Mouse (Mus musculus) lung, postnatal 14 days (tissue): ENCODE data around the gene Klk9.

Experiments used
- DNase-seq: peaks from one replicate; pipeline ENCODE4 v3.0.0; 2021

Klk9 gene

DNA sequence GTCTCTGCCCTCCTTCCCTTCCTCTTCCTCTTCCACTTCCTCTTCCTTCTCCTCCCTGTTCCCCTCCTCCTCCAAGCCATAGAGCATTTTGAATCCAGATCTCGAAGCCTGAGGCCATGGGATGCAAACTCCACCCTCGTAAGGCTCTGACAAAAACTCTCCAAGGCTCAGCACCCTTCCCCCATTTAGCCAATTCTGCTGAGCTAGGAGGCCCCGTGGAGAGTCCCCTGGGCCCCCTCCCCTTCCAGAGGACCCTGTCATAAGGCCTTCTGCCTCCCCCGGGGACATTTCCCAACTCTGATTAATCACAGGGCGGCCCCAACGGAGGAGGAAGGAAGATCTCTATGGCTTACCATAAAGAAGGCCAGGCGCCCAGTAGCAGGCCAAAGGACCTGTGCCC, at the start of gene Klk9:
TSS of gene Klk9 (plus strand) at position 301 of the 400 bp plus-strand sequence.
- DNase-seq, result no peak

DNA sequence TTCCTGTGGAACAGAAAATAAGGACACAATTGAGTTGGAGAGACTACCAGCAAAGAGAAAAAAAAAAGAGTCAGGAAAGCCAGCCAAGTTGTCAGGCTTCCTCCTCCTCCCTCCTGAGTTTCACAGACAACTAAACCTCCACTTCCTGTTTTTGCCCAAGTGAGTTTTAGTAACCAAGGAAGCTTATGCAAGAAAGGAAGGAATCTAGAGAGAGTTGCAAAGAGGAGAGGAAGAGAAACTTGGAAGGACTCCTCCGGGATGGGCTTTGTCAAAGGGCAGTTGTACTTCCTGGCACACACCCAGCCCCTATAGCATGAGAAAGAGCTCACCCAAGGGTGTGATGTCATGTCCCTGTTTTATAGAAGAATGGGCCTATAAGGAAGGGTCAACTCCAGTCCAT, 43.9 kb upstream of the Klk9 start:
- DNase-seq, result peak; percentile 34

DNA sequence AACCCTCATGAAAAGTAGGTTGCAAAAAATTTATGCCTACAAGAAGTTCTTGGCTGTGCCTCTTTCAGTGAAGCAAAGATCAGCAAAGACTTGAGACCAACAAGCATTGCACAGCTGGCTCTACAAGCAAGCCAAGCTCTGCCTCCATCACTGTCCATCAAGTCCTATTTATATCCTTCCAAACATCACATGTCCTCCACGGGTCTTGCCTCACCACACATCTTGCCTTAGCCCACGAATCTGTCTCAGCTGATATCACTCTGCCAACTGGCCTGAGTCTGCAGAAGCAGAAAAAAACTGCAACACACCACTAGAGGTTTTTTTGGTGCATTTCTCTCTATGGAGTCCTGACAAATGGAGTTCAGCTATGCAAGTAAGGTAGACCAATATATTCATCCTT, 38.9 kb upstream of the Klk9 start:
- DNase-seq, result no peak

DNA sequence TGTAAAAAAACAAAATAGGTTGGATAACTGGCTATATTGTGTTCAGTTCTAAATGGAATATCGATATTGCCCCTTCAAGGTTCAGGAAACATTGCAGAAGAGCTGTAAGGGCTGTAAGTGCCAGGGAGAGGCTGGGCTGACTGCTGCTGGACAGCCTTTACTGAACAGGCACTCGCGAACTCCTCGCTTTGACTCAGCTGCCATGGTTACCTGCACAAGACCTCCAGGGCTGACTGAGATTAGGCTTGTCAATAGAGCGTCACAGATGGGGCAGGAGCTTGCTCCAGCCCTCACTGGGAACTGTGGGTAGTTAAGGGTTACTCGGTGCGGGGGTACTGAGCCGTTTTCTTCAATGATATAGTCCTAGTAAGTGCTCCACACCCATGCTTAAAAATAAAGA, 25.2 kb upstream of the Klk9 start:
- no peak for DNase-seq

DNA sequence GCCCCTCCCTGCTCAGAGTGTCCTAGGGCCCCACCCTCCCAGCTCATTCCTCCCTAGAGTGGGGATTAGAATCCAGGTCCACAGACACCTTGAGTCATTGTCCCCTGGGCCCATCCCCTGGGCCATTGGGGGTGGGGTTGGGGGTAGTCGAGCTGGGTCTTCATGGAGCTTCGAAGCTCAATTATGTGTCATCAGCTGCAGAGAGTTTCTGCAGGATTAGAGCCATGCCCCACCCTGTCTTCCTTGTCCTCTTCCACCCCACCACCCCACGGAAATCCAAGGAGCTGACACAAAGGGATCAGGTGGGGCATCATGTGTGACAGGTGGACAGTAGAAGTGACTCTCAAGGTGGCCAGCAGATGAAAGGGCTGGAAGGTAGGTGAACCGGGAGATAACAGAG, 23.1 kb upstream of the Klk9 start, which contains the start of gene Klk12:
TSS of gene Klk12 (plus strand) at position 301 of the 400 bp plus-strand sequence.
- DNase-seq, result no peak

DNA sequence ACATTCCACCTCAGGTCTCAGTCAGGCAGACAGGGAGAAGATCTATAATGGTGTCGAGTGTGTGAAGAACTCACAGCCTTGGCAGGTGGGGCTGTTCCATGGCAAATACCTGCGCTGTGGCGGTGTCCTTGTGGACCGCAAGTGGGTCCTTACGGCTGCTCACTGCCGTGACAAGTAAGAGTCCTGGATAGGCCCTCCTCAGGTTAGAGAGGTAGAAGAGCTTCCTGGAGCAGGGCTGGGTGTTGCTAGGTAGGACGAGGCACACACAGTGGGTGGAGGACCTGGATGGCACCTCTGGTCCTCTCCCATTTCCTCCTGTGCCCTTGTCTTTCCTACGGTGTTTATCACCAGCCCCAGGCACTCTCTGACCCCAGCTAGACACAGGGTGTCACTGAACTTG, 22.1 kb upstream of the Klk9 start:
- no peak for DNase-seq

DNA sequence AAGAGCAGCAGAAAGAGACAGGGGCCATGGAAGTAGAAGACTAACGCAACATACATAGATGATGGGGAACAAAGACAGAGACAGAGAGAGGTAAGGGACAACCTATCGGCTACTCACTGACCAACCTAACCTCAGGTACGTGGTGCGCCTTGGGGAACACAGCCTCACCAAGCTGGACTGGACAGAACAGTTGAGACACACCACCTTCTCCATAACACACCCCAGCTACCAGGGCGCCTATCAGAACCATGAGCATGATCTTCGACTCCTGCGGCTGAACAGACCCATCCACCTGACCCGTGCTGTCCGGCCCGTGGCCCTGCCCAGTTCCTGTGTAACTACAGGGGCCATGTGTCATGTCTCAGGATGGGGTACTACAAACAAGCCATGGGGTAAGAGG, 21.0 kb upstream of the Klk9 start:
- no peak for DNase-seq

GRCm38 (mm10) chr7:43771916-43772315, 19.8 kb upstream of the Klk9 start:
- DNase-seq, result no peak

GRCm38 (mm10) chr7:43772901-43773300, 18.8 kb upstream of the Klk9 start:
- DNase-seq, result no peak

DNA sequence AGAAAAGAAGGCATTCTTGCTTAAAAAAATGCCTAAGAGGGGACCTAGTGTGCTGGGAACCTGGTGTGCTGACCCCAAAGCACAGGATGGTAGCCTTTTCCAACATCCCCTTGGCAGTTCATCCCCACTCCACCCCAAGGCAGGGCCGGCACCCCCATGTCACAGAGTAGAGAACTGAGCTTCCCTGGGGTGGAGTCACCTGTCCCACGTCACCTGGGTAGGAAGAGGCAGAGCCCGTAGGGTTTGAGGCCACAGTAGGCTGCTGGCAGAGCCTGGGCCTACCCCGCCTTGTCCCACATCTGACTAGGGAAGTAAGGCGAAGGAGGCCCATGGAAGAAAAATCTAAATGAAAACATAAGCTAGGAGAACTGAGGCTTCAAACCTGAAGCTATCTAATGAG, 17.3 kb upstream of the Klk9 start, which contains the start of gene Klk11:
TSS of gene Klk11 (plus strand) at position 241 of the 400 bp plus-strand sequence.
- DNase-seq, result no peak

- no peak for DNase-seq
Observed at GRCm38 (mm10) chr7:43774802-43775201, 16.9 kb upstream of the Klk9 start.

DNA sequence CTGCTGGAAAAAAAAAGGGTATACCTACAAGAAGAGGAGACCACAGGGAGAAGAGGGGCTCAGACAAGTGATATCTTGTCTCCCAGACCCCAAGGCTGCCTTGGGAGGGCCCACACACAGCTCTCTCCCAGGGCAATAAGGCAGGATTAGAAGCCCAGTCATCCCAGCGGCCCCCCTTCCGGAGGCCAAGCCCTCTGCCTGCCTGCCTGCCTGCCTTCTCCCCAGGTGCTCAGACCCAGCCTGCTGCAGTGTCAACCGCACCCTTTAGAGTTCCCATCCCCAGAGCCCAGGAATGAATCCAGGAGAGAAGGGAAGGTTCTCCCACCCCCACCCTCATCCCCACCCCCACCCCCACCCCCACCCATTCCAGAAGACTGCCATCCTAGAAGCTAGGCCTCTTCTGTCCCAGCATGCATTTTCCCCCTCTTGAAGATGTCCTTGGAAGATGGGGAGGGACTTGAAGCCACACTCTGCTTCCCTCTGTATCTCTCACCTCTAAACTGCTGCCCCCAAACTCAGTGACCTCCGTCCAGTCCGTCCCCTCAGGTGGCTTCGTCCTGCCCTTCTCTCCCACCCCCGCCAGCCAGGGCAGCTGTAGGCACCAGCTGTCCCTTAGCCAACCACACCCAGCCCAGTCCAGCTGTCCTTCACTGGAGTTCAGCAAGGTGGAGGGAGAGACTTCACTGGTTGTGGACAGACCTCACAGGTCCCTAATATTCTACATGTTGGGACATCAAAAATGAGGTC, 16.2 kb upstream of the Klk9 start:
- no peak for DNase-seq

GRCm38 (mm10) chr7:43776506-43776905, 15.2 kb upstream of the Klk9 start:
- DNase-seq, result no peak

GRCm38 (mm10) chr7:43777423-43777822, 14.3 kb upstream of the Klk9 start:
- no peak for DNase-seq

GRCm38 (mm10) chr7:43778176-43778970, 13.3 kb upstream of the Klk9 start:
- DNase-seq, result no peak

- no peak for DNase-seq
Observed at GRCm38 (mm10) chr7:43780241-43780640, 11.4 kb upstream of the Klk9 start.

GRCm38 (mm10) chr7:43780746-43781145, 10.9 kb upstream of the Klk9 start, which contains the start of gene Klk10:
TSS of gene Klk10 (plus strand) at chr7:43781035.
- peak; percentile 19 for DNase-seq

DNA sequence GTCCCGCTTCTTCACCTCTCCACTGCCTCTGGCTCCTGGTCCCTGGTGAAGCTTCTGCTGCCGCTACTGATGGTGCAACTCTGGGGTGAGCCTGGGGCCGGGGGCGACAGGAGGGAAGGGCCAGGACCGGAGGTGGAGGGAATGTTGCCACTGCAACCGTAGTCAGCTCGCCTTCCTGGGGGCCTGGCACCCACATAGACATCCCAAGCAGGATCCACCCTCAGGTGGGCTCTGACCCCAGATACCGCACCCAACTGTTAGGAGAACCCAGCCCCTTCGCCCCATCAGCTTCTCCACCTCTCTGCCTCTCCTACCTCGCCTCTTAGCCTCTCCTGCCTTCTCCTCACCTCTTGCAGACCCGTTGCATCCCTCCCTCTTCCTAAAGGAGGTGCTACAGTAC, 10.2 kb upstream of the Klk9 start:
- no peak for DNase-seq

- peak; percentile 87 for DNase-seq
Observed at GRCm38 (mm10) chr7:43782275-43783265, 9.1 kb upstream of the Klk9 start.

DNA sequence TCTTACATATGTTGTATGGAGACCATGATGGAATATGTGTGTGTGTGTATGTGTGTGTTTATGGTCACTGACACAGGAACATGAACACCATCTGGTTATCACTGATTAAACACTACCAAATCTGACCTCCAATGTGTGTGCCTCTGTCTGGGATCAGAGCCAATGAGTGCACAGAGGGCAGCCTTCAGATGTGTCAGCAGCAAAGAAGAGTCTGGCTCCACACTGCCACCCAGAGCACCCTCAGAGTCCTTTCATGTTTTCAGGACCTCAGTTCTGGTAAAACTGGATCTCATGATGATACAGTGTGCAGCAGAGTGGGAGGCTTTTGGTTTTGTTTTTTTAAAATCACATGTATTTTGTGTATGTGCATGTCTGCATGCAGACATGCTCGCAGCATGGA, 6.4 kb upstream of the Klk9 start:
- DNase-seq, result no peak

GRCm38 (mm10) chr7:43788096-43788495, 3.6 kb upstream of the Klk9 start:
- DNase-seq, result no peak

GRCm38 (mm10) chr7:43789295-43789694, 2.4 kb upstream of the Klk9 start:
- no peak for DNase-seq

- DNase-seq, result no peak
Observed at GRCm38 (mm10) chr7:43796355-43796754, 4.7 kb downstream of the Klk9 start.
